Mouse (Mus musculus) midbrain, embryonic 13.5 days (tissue): ENCODE data around the gene Btn1a1. TPM values are rescaled to one million over a fixed set of nuclear protein-coding genes. Genes with fewer than 3 reads are reported as not detected.

Source experiments
- ATAC-seq: fragments of 200-750 bp; cut with Nextera tagmentation; 2 replicates; pipeline ENCODE4 v1.8.0; 2017; ENCODE audit warnings: mild to moderate bottlenecking, moderate TSS enrichment, moderate library complexity
- H3K27ac ChIP-seq: fragments of 300-500 bp; sonication (generic); 2 replicates; pipeline ENCODE4 v1.5.1; 2015; ENCODE audit warnings: inconsistent platforms, mild to moderate bottlenecking, moderate library complexity
- H3K27me3 ChIP-seq: fragments of 300-500 bp; sonication (generic); 2 replicates; pipeline ENCODE4 v1.6.1; 2015; ENCODE audit warnings: mild to moderate bottlenecking, inconsistent platforms
- H3K36me3 ChIP-seq: fragments of 300-500 bp; sonication (generic); 2 replicates; pipeline ENCODE4 v1.6.1; 2015; ENCODE audit warnings: mild to moderate bottlenecking, inconsistent platforms
- H3K4me1 ChIP-seq: fragments of 300-500 bp; sonication (generic); replicated peaks from 2 replicates; pipeline ENCODE4 v1.6.1; 2015; ENCODE audit warnings: inconsistent platforms
- H3K4me2 ChIP-seq: fragments of 300-500 bp; sonication (generic); replicated peaks from 2 replicates; pipeline ENCODE4 v1.6.1; 2015; ENCODE audit warnings: moderate library complexity, mild to moderate bottlenecking, inconsistent platforms
- H3K4me3 ChIP-seq: fragments of 300-500 bp; sonication (generic); replicated peaks from 2 replicates; pipeline ENCODE4 v1.5.1; 2015; ENCODE audit warnings: mild to moderate bottlenecking, inconsistent platforms
- H3K9ac ChIP-seq: fragments of 300-500 bp; sonication (generic); replicated peaks from 2 replicates; pipeline ENCODE4 v1.6.1; 2015; ENCODE audit warnings: mild to moderate bottlenecking, inconsistent platforms
- H3K9me3 ChIP-seq: fragments of 300-500 bp; sonication (generic); 2 replicates; pipeline ENCODE4 v1.6.1; 2016; ENCODE audit warnings: mild to moderate bottlenecking, inconsistent platforms
- whole genome bisulfite sequencing: fragments of 180-500 bp; shearing (Covaris S2); methylation state at CpG from one replicate; pipeline ENCODE4 v1.1.7; 2015; 5-methylcytosine and 5-hydroxymethylcytosine counted together
- polyA plus RNA-seq: library from polyadenylated mRNA; unstranded; fragments of >200 nt; fragmentation: Nextera tagmentation; extraction: Ambion mirVana; gene quantifications from 2 replicates; pipeline ENCODE4 v1.2.1, GENCODE M21; 2015

Btn1a1 gene
- polyA plus RNA-seq, result 0.04 and 0.13 TPM in 2 replicates

DNA sequence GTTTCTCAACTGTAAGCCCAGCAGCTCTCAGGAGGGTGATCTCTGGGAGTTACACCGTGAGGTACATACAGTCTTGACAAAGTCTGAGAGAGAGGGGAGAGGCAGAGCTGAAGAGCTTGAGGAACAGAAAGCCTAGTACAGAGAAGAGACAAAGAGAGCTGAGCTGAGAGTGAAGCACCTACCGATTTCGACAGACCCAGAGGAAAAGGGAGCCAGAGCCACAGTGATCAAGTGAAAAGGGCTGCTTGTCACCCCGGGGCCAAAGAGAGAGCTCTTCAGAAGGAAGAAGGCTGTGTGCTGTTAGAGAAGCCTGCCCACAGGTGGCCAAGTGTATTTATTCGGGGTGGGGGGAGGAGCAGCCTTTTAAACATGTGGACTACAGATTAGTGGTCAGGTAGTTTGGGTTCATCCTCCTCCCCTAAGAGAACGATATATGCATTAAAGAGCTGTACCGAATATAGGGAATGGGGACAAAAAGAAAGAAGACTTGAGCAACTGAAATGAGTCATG lies at the start of gene Btn1a1:
Btn1a1 (minus strand) TSS at position 302 of the 510 bp plus-strand sequence.
- H3K27ac ChIP-seq, result no peak within 1 kb of the TSS
- H3K27me3 ChIP-seq, result peaks cover 13% of the 10 kb centered on the region
- 0% methylated on average over 7 of the region's 7 CpGs for WGBS
- H3K9ac ChIP-seq, result peak within 1 kb of the TSS; percentile 67
- H3K36me3 ChIP-seq, result no peaks in the 10 kb centered on the region
- peak within 1 kb of the TSS; percentile 79 for H3K4me2 ChIP-seq
- ATAC-seq, result no peak
- peak within 1 kb of the TSS; percentile 60 for H3K4me3 ChIP-seq
- no peaks in the 10 kb centered on the region for H3K9me3 ChIP-seq
- peaks cover 13% of the 10 kb centered on the region for H3K4me1 ChIP-seq

DNA sequence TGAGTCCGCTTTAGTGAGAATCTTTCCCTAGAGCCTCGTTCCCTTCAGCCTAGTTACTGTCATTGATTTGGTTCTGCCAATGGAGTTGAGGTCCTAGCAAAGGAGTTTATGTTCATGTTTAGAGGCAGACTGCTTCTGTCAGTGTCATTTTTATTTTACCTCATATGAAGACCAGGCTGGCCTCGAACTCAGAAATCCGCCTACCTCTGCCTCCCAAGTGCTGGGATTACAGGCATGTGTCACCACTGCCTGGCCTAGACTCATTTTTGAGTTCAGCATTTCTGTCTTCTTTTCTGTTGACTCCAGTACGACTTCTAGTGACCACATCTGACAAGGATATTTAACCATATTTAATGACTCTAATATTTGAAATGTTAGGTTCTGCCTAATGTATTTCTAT lies 49.6 kb upstream of the Btn1a1 start:
- H3K4me2 ChIP-seq, result no peak overlapping the region
- no peak for ATAC-seq
- H3K27me3 ChIP-seq, result no peaks in the 10 kb centered on the region
- no peak overlapping the region for H3K27ac ChIP-seq
- no peaks in the 10 kb centered on the region for H3K36me3 ChIP-seq
- no peaks in the 10 kb centered on the region for H3K9me3 ChIP-seq
- peaks cover 9% of the 10 kb centered on the region for H3K4me1 ChIP-seq
- H3K9ac ChIP-seq, result no peak overlapping the region
- H3K4me3 ChIP-seq, result no peak overlapping the region
- 79% methylated on average over 5 of the region's 5 CpGs for WGBS

- H3K36me3 ChIP-seq, result no peaks in the 10 kb centered on the region
- H3K4me2 ChIP-seq, result no peak overlapping the region
- peaks cover 5% of the 10 kb centered on the region for H3K4me1 ChIP-seq
- no peaks in the 10 kb centered on the region for H3K27me3 ChIP-seq
- no peak for ATAC-seq
- no peaks in the 10 kb centered on the region for H3K9me3 ChIP-seq
- no peak overlapping the region for H3K4me3 ChIP-seq
- WGBS, result 95% methylated on average over 1 of the region's 1 CpGs
- H3K27ac ChIP-seq, result no peak overlapping the region
- no peak overlapping the region for H3K9ac ChIP-seq
Observed at GRCm38 (mm10) chr13:23513517-23513916, 47.8 kb upstream of the Btn1a1 start.

DNA sequence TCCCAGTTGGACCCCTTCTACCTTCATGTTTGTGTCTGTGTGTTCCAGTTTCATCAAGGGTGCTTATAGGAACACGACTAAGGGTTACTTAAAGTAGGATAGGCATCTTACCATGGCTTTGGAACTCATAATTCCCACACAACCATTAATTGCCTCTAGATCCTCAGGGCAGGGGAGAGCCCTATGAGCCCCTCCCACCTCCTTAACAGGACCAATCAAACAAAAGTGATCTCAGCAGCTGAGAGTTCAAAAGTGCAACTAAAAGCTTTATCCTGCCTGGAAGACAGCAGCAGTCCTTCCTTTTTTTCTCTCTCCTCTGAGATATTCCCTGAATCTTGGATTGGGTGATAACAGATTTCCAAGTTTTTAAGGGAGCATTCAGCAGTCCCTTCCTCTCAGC lies 44.4 kb upstream of the Btn1a1 start:
- no peak for ATAC-seq
- H3K36me3 ChIP-seq, result no peaks in the 10 kb centered on the region
- peaks cover 12% of the 10 kb centered on the region; the same call in 1 of the 2 replicates for H3K27me3 ChIP-seq
- H3K4me3 ChIP-seq, result no peak overlapping the region
- H3K27ac ChIP-seq, result no peak overlapping the region
- H3K9me3 ChIP-seq, result no peaks in the 10 kb centered on the region
- H3K9ac ChIP-seq, result no peak overlapping the region
- H3K4me1 ChIP-seq, result peaks cover 9% of the 10 kb centered on the region
- H3K4me2 ChIP-seq, result no peak overlapping the region
- 47% methylated on average over 1 of the region's 1 CpGs for WGBS

DNA sequence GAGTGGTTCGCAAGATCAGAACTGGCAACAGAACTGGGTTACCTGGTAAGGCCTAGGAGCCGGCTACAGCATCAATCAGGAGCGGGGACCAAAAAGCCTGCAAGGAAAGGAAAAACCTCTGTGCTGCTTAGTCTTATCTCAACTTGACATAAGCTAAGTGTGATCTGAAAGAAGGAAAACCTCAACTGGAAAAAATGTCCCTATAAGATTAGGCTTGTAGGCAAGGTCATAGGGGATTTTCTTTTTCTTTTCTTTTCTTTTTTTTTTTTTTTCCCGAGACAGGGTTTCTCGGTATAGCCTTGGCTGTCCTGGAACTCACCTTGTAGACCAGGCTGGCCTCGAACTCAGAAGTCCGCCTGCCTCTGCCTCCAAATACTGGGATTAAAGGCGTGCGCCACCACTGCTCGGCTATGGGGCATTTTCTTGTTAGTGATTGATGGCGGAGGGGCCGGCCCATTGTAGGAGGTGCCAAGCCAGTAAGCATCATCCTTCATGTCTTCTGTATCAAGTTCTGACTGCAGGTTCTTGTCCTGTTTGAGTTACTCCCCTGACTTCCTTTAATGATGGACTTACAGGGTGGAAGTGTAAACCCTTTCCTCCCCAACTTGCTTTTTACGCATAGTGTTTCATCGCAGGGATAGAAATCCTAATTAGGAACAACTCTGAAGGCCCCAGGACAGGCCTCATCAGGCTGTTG lies 41.3 kb upstream of the Btn1a1 start:
- Histone ChIP-seq H3K4me3 (no peak overlapping the region), H3K9me3 (no peaks in the 10 kb centered on the region), H3K4me1 (peaks cover 12% of the 10 kb centered on the region), H3K27me3 (peaks cover 14% of the 10 kb centered on the region; the same call in 1 of the 2 replicates), H3K36me3 (no peaks in the 10 kb centered on the region), H3K4me2 (no peak overlapping the region), H3K9ac (no peak overlapping the region), H3K27ac (no peak overlapping the region)
- WGBS, result 15% methylated on average over 14 of the region's 14 CpGs
- ATAC-seq, result no peak

DNA sequence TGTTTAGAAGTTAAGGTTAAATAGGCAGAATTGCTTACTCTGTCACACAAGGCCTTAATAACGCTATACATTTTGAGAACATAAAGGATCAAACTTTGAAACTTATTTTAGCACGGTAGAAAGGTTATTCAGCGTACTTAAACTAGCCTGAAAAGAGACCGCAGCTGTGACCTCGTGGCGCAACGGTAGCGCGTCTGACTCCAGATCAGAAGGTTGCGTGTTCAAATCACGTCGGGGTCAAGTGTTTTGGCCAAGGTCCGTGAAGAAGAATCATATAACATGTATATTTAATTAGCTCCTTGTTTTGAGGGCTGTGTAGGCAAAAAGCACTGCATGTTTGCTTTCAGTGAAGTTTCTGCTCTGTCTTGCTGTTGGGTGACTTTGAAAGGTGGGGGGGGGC lies 40.6 kb upstream of the Btn1a1 start:
- Histone ChIP-seq H3K4me3 (no peak overlapping the region; the same call in 1 of the 2 replicates), H3K36me3 (no peaks in the 10 kb centered on the region), H3K9me3 (no peaks in the 10 kb centered on the region), H3K27ac (no peak overlapping the region), H3K9ac (no peak overlapping the region), H3K4me1 (peaks cover 12% of the 10 kb centered on the region), H3K4me2 (peak overlapping the region; percentile 41), H3K27me3 (peaks cover 20% of the 10 kb centered on the region)
- ATAC-seq, result no peak
- whole genome bisulfite sequencing, result 3% methylated on average over 13 of the region's 13 CpGs

- H3K9me3 ChIP-seq, result no peaks in the 10 kb centered on the region
- peaks cover 12% of the 10 kb centered on the region for H3K4me1 ChIP-seq
- peaks cover 20% of the 10 kb centered on the region for H3K27me3 ChIP-seq
- ATAC-seq, result 0 out of 2 replicates have a peak, but pooled peaks have one; percentile 48
- WGBS, result 6% methylated on average over 14 of the region's 14 CpGs
- H3K9ac ChIP-seq, result no peak overlapping the region; the same call in 1 of the 2 replicates
- peak overlapping the region; percentile 24 for H3K4me3 ChIP-seq
- H3K36me3 ChIP-seq, result no peaks in the 10 kb centered on the region
- H3K4me2 ChIP-seq, result peak overlapping the region; percentile 41
- no peak overlapping the region for H3K27ac ChIP-seq
Observed at GRCm38 (mm10) chr13:23505662-23506345, 40.1 kb upstream of the Btn1a1 start.

GRCm38 (mm10) chr13:23503797-23504196 lies 38.1 kb upstream of the Btn1a1 start:
- WGBS, result 3% methylated on average over 9 of the region's 9 CpGs
- Histone ChIP-seq H3K27me3 (peaks cover 28% of the 10 kb centered on the region), H3K36me3 (no peaks in the 10 kb centered on the region), H3K9ac (no peak overlapping the region), H3K4me1 (peaks cover 14% of the 10 kb centered on the region), H3K4me2 (no peak overlapping the region), H3K27ac (no peak overlapping the region), H3K4me3 (no peak overlapping the region), H3K9me3 (no peaks in the 10 kb centered on the region)
- no peak for ATAC-seq

DNA sequence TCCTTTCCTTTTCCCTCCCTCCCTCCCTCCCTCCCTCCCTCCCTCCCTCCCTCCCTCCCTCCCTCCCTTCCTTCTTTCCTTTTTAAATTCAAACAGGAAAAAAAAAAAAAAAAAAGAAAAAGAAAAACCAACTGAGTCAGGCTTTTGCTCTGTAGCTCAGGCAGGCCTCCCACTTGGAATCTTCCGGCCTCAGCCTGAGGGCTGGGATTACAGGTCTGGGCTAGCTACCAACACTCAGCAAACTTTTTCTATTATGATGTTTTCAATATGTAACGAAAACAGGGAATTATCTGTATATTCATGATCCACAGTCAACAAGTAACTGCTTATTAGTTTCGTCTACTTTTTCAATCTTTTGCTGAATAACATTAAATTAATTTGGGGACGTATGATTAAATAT lies 37.2 kb upstream of the Btn1a1 start:
- WGBS, result 37% methylated on average over 4 of the region's 4 CpGs
- Histone ChIP-seq H3K9me3 (no peaks in the 10 kb centered on the region), H3K27me3 (peaks cover 35% of the 10 kb centered on the region), H3K27ac (no peak overlapping the region), H3K4me1 (peaks cover 21% of the 10 kb centered on the region), H3K9ac (no peak overlapping the region), H3K4me2 (no peak overlapping the region), H3K36me3 (no peaks in the 10 kb centered on the region), H3K4me3 (no peak overlapping the region)
- ATAC-seq, result no peak

- 30% methylated on average over 9 of the region's 9 CpGs for WGBS
- H3K9ac ChIP-seq, result no peak overlapping the region
- H3K27me3 ChIP-seq, result peaks cover 29% of the 10 kb centered on the region
- H3K27ac ChIP-seq, result no peak overlapping the region
- H3K36me3 ChIP-seq, result no peaks in the 10 kb centered on the region
- H3K9me3 ChIP-seq, result no peaks in the 10 kb centered on the region
- H3K4me2 ChIP-seq, result no peak overlapping the region
- ATAC-seq, result no peak
- H3K4me1 ChIP-seq, result peaks cover 21% of the 10 kb centered on the region
- no peak overlapping the region for H3K4me3 ChIP-seq
Observed at GRCm38 (mm10) chr13:23502031-23502567, 36.4 kb upstream of the Btn1a1 start.

- Histone ChIP-seq H3K4me1 (peaks cover 21% of the 10 kb centered on the region), H3K9ac (no peak overlapping the region), H3K4me2 (0 out of 2 replicates have a peak overlapping the region, but pooled peaks have one; percentile 15), H3K27ac (no peak overlapping the region), H3K4me3 (no peak overlapping the region), H3K27me3 (peaks cover 28% of the 10 kb centered on the region), H3K9me3 (no peaks in the 10 kb centered on the region), H3K36me3 (no peaks in the 10 kb centered on the region)
- ATAC-seq, result no peak
- WGBS, result 22% methylated on average over 5 of the region's 5 CpGs
Observed at GRCm38 (mm10) chr13:23501511-23501910, 35.8 kb upstream of the Btn1a1 start.
